Mouse (Mus musculus): ENCODE data around the gene Cnnm3.

- TF ChIP-seq POLR2A (IDR thresholded peaks at IDR 0.05; ENCODE audit: control insufficient read depth, low read depth, low read length) (no peak), CTCF (IDR thresholded peaks at IDR 0.05; ENCODE audit: control insufficient read depth, insufficient read depth, insufficient replicate concordance, low read depth, low read length) (no peak)
Observed at GRCm38 (mm10) chr1:36530962-36531361, 19.3 kb downstream of the Cnnm3 start.

Data from testis, adult 2 months (tissue).